Mouse (Mus musculus) stomach, embryonic 14.5 days (tissue): ENCODE results near the gene Tbpl1. TPM values are rescaled to one million over a fixed set of nuclear protein-coding genes. Genes with fewer than 3 reads are reported as not detected.

Experiments used
- ATAC-seq: fragments of 200-750 bp; cut with Nextera tagmentation; 2 replicates; pipeline ENCODE4 v1.8.0; 2017; ENCODE audit warnings: low read depth, moderate TSS enrichment; ENCODE audit not compliant: insufficient number of reproducible peaks, insufficient read depth, low FRiP score
- H3K27ac ChIP-seq: fragments of 300-500 bp; sonication (generic); 2 replicates; pipeline ENCODE4 v1.5.1; 2014; ENCODE audit warnings: mild to moderate bottlenecking, low read length, moderate library complexity, mixed read lengths
- H3K27me3 ChIP-seq: fragments of 300-500 bp; sonication (generic); 2 replicates; pipeline ENCODE4 v1.6.1; 2014; ENCODE audit warnings: low read length, control low read depth, mixed read lengths; ENCODE audit not compliant: control insufficient read depth, insufficient read depth
- H3K36me3 ChIP-seq: fragments of 300-500 bp; sonication (generic); 2 replicates; pipeline ENCODE4 v1.6.1; 2014; ENCODE audit warnings: mild to moderate bottlenecking, control low read depth, low read length, moderate library complexity, mixed read lengths; ENCODE audit not compliant: control insufficient read depth, insufficient read depth
- H3K4me1 ChIP-seq: fragments of 300-500 bp; sonication (generic); 2 replicates; pipeline ENCODE4 v1.6.1; 2014; ENCODE audit warnings: low read length, control low read depth, mixed read lengths; ENCODE audit not compliant: control insufficient read depth, insufficient read depth
- H3K4me2 ChIP-seq: fragments of 300-500 bp; sonication (generic); replicated peaks from 2 replicates; pipeline ENCODE4 v1.6.1; 2014; ENCODE audit warnings: low read depth, low read length, control low read depth
- H3K4me3 ChIP-seq: fragments of 300-500 bp; sonication (generic); 2 replicates; pipeline ENCODE4 v1.5.1; 2014; ENCODE audit warnings: low read depth, low read length, control low read depth
- H3K9ac ChIP-seq: fragments of 300-500 bp; sonication (generic); replicated peaks from 2 replicates; pipeline ENCODE4 v1.6.1; 2014; ENCODE audit warnings: low read depth, mild to moderate bottlenecking, control low read depth, low read length, moderate library complexity, mixed read lengths
- H3K9me3 ChIP-seq: fragments of 300-500 bp; sonication (generic); 2 replicates; pipeline ENCODE4 v1.6.1; 2016; ENCODE audit warnings: low read depth, low read length, control low read depth; ENCODE audit not compliant: control insufficient read depth
- WGBS: fragments of 180-500 bp; shearing (Covaris S2); extraction: QIAGEN DNeasy Blood & Tissue Kit; methylation state at CpG from one replicate; pipeline ENCODE4 v1.1.7; 2014; 5-methylcytosine and 5-hydroxymethylcytosine counted together
- polyA plus RNA-seq: library from polyadenylated mRNA; unstranded; fragments of >200 nt; fragmentation: Nextera tagmentation; extraction: Ambion mirVana; gene quantifications from 2 replicates; pipeline ENCODE4 v1.2.1, GENCODE M21; 2014

Gene Tbpl1
- polyA plus RNA-seq, 1 experiment from 2014 or later, result 67.9 TPM

DNA sequence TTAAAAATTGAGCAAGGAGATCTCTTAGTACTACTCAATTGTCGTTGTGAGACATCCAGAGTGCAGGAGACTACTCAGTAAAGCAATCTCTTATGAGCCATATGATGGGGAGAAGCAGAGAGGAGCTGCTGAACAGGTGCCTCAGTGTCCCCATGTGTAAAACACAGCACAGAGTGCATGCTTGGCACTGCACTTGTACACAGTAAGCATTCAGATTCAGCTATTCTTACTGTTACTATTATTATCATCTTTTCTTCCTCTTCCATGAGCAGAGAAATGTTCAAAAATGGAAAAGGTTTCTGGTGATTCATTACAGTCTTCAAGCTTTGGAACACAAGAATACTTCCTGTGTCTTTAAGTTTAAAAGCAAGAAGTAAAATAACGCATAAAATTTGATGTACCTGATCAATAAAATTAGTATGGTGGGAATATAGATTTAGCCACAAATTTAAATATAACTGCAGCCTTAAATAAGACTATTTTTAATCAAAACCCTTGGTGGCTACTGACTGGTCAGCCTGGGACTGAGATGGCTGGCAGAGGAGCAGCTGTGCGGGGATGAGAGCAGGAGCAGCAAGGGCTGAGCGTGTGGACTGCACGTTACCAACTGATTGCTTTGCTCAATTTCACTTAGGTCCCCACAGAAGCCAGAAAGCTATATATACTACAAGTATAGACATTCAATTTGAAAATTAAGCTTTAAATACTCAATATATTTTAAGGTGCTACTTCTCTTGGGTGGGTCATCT is 10.8 kb downstream of the Tbpl1 start:
- Histone ChIP-seq H3K9me3 (no peaks in the 10 kb centered on the region), H3K4me3 (no peak overlapping the region), H3K4me2 (no peak overlapping the region), H3K4me1 (no peaks in the 10 kb centered on the region), H3K27me3 (no peaks in the 10 kb centered on the region), H3K27ac (no peak overlapping the region), H3K9ac (no peak overlapping the region), H3K36me3 (no peaks in the 10 kb centered on the region)
- no peak for ATAC-seq
- 84% methylated on average over 5 of the region's 5 CpGs for WGBS

DNA sequence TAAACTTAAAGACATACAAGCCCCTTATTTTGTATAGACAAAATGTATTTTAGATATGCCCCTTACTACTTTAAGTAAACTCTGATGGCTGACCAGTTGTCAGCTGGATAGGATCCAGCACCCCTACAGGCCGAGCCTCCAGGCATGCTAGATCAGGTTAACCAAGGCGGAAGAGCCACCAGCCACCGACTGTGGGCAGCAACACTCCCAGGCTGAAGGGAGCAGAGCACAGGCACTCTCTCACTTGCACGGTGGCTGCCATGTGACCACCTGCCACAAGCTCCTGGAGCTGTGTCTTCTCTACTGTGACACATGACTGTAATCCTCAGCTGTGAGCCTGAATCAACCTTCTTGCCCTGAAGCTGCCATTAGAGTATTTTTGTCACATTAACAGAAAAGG is 13.3 kb downstream of the Tbpl1 start:
- H3K9ac ChIP-seq, result no peak overlapping the region
- no peaks in the 10 kb centered on the region for H3K36me3 ChIP-seq
- 0 out of 2 replicates have a peak, but pooled peaks cover 4% of the 10 kb centered on the region for H3K4me1 ChIP-seq
- H3K27me3 ChIP-seq, result no peaks in the 10 kb centered on the region
- H3K4me3 ChIP-seq, result no peak overlapping the region
- no peak for ATAC-seq
- H3K4me2 ChIP-seq, result no peak overlapping the region
- 40% methylated on average over 4 of the region's 4 CpGs for WGBS
- H3K27ac ChIP-seq, result no peak overlapping the region
- no peaks in the 10 kb centered on the region for H3K9me3 ChIP-seq

DNA sequence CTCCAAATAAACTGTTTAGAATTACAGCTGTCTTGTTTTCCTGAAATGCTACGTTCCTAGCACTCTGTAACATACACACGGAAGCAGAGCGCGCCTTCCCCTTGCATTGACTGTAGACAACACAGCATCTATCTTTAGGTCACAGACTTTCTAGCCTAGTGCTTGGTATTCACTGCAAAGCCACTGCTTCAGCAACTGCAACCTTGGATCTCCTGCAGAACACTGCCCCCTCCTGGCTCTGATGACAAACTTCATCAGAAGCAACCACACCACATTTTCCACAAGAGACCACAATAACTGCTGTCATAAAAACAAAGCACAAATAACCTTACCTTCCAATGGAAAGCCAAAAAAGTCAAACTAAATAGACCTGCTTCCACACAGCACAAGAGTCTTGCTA is 17.2 kb downstream of the Tbpl1 start:
- no peaks in the 10 kb centered on the region for H3K9me3 ChIP-seq
- H3K9ac ChIP-seq, result no peak overlapping the region
- H3K36me3 ChIP-seq, result peaks cover 3% of the 10 kb centered on the region; the same call in 1 of the 2 replicates
- H3K27me3 ChIP-seq, result no peaks in the 10 kb centered on the region
- H3K4me3 ChIP-seq, result no peak overlapping the region
- ATAC-seq, result no peak
- H3K4me2 ChIP-seq, result no peak overlapping the region
- 0 out of 2 replicates have a peak, but pooled peaks cover 6% of the 10 kb centered on the region for H3K4me1 ChIP-seq
- no peak overlapping the region for H3K27ac ChIP-seq
- 76% methylated on average over 4 of the region's 4 CpGs for WGBS

DNA sequence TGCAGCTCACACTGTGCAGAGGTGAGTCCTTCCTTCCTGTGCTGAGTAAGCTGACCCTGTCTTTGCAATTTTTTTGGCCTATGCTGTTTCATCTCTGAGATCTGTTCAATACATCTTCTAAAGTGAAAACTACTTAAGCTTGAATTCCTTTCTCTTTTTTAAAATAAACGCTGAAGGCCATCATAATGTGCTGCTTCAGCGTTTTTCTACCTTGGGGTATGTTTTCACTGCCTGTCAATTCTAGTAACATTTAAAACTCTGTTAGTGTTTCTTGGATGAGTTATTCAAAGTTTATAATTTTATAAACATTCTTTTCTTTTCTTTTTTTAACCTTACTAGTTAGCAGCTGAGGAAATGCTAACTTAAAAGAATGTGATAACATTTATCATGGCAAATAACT is 18.8 kb downstream of the Tbpl1 start:
- 0 out of 2 replicates have a peak, but pooled peaks cover 6% of the 10 kb centered on the region for H3K4me1 ChIP-seq
- H3K4me3 ChIP-seq, result no peak overlapping the region
- ATAC-seq, result no peak
- no peaks in the 10 kb centered on the region for H3K9me3 ChIP-seq
- H3K27ac ChIP-seq, result no peak overlapping the region
- no peaks in the 10 kb centered on the region for H3K27me3 ChIP-seq
- H3K36me3 ChIP-seq, result peaks cover 7% of the 10 kb centered on the region; the same call in 1 of the 2 replicates
- no peak overlapping the region for H3K9ac ChIP-seq
- no peak overlapping the region for H3K4me2 ChIP-seq
- 13% methylated on average over 2 of the region's 2 CpGs for WGBS

DNA sequence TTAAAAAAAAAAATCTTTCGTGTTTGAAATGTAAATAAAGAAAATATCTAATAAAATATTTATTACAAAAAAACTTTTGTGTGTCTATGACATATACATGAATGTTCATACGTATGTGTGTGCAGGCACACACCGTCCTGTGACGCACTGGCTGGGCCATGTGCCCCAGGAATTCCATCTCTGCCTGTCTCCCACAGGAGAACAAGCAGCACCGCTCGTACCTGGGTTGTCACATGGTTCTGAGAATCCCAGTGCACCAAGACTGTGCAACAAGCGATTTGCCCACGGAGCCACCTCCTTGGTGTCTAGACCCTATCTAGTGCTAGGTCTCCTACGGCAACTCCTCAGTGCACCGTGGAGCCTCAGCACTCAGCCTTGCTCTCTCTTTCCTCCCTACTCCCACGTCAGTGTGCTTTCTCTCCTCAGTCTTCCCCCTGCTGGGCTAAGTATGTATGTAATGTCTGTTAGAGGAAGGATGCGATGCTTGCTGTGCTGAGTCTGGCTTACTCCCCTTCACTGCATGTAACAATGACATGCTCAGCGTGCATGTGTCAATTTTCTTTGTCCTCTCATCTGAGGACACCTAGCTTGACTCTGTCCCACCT is 21.5 kb downstream of the Tbpl1 start:
- Histone ChIP-seq H3K9ac (no peak overlapping the region), H3K9me3 (no peaks in the 10 kb centered on the region), H3K27me3 (no peaks in the 10 kb centered on the region), H3K4me3 (no peak overlapping the region), H3K4me1 (0 out of 2 replicates have a peak, but pooled peaks cover 6% of the 10 kb centered on the region), H3K27ac (no peak overlapping the region), H3K4me2 (no peak overlapping the region), H3K36me3 (peaks cover 26% of the 10 kb centered on the region)
- ATAC-seq, result no peak
- WGBS, result 89% methylated on average over 13 of the region's 13 CpGs

GRCm38 (mm10) chr10:22708190-22708843 is 23.4 kb downstream of the Tbpl1 start:
- Histone ChIP-seq H3K27me3 (no peaks in the 10 kb centered on the region), H3K4me1 (0 out of 2 replicates have a peak, but pooled peaks cover 3% of the 10 kb centered on the region), H3K4me2 (no peak overlapping the region), H3K4me3 (no peak overlapping the region), H3K9ac (no peak overlapping the region), H3K36me3 (peaks cover 29% of the 10 kb centered on the region), H3K27ac (no peak overlapping the region), H3K9me3 (no peaks in the 10 kb centered on the region)
- 78% methylated on average over 7 of the region's 7 CpGs for WGBS
- ATAC-seq, result no peak

DNA sequence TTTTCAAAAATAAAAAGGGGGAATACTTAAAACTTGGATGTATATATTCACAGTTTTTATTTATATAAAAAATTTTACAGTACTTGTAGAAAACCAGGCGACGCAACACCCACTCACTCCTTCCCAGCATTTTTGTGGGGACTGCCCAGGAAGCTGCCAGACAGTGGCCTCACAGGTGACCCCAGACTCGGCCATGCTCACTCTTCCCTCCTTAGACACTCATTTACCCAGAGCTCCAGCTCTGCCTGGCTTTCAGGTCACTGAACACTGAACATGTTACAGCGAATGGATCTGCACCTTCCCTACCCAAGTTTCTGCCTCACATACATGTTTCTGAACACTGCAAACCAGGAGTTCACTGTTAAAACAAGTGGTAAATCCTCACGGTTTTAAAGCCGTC is 27.9 kb downstream of the Tbpl1 start:
- WGBS, result 80% methylated on average over 6 of the region's 6 CpGs
- no peak for ATAC-seq
- H3K27ac ChIP-seq, result no peak overlapping the region
- H3K4me1 ChIP-seq, result peaks cover 9% of the 10 kb centered on the region; the same call in 1 of the 2 replicates
- H3K9ac ChIP-seq, result no peak overlapping the region
- H3K4me2 ChIP-seq, result no peak overlapping the region
- no peaks in the 10 kb centered on the region for H3K9me3 ChIP-seq
- H3K36me3 ChIP-seq, result peaks cover 27% of the 10 kb centered on the region
- no peaks in the 10 kb centered on the region for H3K27me3 ChIP-seq
- no peak overlapping the region for H3K4me3 ChIP-seq

DNA sequence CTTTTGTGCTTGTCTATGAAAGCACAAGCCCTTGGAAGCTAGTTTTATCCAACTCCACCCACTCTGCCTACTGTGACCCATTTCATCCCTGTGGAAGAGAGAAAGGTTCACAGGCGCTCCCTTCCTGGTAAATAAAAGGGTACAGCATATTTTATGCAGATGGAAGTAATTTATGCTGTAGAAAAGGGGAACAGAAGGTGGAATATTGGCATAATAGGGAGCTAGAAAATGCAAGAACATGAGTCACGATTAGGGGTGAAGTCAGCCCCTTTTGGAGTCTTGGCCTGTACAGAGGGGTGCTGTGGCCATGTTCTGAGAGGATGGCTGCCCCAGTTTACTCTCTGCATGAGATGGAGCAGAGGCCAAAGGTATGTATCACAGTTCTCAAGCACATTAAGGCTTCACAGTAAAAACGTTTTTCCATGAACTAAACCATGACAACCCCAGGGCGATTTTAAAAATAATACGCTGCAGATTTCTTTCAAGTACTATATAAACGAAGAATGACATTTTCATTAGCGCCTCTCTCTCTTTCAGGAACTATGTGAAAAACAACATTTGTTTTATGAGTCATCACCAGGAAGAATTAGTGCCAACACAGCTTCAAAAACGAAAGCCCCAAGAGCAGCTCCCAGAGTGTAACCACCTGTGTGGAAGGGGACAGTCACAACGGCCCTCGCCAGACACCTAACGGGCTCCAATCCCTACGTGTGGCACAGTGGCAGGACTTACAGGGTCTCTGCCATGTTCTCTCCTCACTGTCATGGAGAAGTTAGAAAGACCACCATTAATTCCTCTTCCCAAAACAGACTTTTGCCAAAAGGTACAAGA is 30.0 kb downstream of the Tbpl1 start:
- ATAC-seq, result no peak
- H3K4me3 ChIP-seq, result no peak overlapping the region
- H3K9ac ChIP-seq, result no peak overlapping the region
- WGBS, result 63% methylated on average over 12 of the region's 12 CpGs
- H3K27ac ChIP-seq, result no peak overlapping the region
- H3K4me2 ChIP-seq, result no peak overlapping the region
- no peaks in the 10 kb centered on the region for H3K27me3 ChIP-seq
- H3K36me3 ChIP-seq, result peaks cover 11% of the 10 kb centered on the region
- no peaks in the 10 kb centered on the region for H3K9me3 ChIP-seq
- H3K4me1 ChIP-seq, result peaks cover 15% of the 10 kb centered on the region; the same call in 1 of the 2 replicates
